Mouse (Mus musculus) CH12.LX (cell line): ENCODE measurements around the gene 1700037H04Rik. TPM values are rescaled to one million over a fixed set of nuclear protein-coding genes. Genes with fewer than 3 reads are reported as not detected.

ENCODE experiments used
- DNase-seq: peaks from one replicate; pipeline ENCODE4 v3.0.0-alpha.2; 2013; ENCODE audit errors: extremely low read depth
- H3K27ac ChIP-seq: 2 replicates; pipeline ENCODE4 v1.5.1; 2012; ENCODE audit warnings: low read depth, mild to moderate bottlenecking, control low read depth, moderate library complexity; ENCODE audit not compliant: insufficient read depth
- H3K27me3 ChIP-seq: replicated peaks from 2 replicates; pipeline ENCODE3; 2012; ENCODE audit warnings: inconsistent platforms
- H3K36me3 ChIP-seq, 2 experiments: replicated peaks in 1 of 2; 2 replicates each; pipeline versions ENCODE3 to v1.6.1; 2012; ENCODE audit warnings: inconsistent platforms in 1 of 2, low read length in 1 of 2, mild to moderate bottlenecking in 1 of 2, mixed read lengths in 1 of 2, moderate library complexity in 1 of 2; ENCODE audit not compliant: control insufficient read depth in 1 of 2, insufficient read depth in 1 of 2
- H3K4me1 ChIP-seq, 2 experiments: 2 replicates each; pipeline ENCODE4 v1.6.1; 2012; ENCODE audit warnings: inconsistent platforms in 1 of 2, moderate library complexity in 1 of 2; ENCODE audit not compliant: insufficient read depth in 2 of 2, control insufficient read depth in 1 of 2
- H3K4me2 ChIP-seq: 2 replicates; pipeline ENCODE4 v1.6.1; 2012; ENCODE audit warnings: low read depth, mild to moderate bottlenecking, control low read depth; ENCODE audit not compliant: poor library complexity, insufficient read depth, severe bottlenecking
- H3K4me3 ChIP-seq, 3 experiments: fragments of 150-350 bp in 1 of 3; sonication (generic) in 1 of 3; replicated peaks in 1 of 3; 2 replicates each; pipeline versions ENCODE3 to v1.5.1; 2011 to 2012; ENCODE audit warnings: low read depth in 2 of 3, low read length in 2 of 3, mild to moderate bottlenecking in 2 of 3, moderate library complexity in 2 of 3, control low read depth in 1 of 3, improper control_type of control experiment in 1 of 3, inconsistent platforms in 1 of 3, mixed read lengths in 1 of 3; ENCODE audit not compliant: poor library complexity in 1 of 3
- H3K79me2 ChIP-seq: replicated peaks from 2 replicates; pipeline ENCODE4 v1.6.1; 2012; ENCODE audit warnings: mild to moderate bottlenecking, moderate library complexity; ENCODE audit not compliant: control insufficient read depth, poor library complexity, insufficient read depth, severe bottlenecking; ENCODE audit errors: extremely low read depth
- H3K9ac ChIP-seq: 2 replicates; pipeline ENCODE4 v1.6.1; 2012; ENCODE audit warnings: low read depth, mild to moderate bottlenecking, control low read depth, moderate library complexity; ENCODE audit not compliant: insufficient read depth
- H3K9me3 ChIP-seq: replicated peaks from 2 replicates; pipeline ENCODE3; 2012; ENCODE audit warnings: low read length, inconsistent platforms, mixed read lengths
- BHLHE40 ChIP-seq: IDR thresholded peaks from 2 replicates; pipeline ENCODE4 v1.6.1; 2011; ENCODE audit warnings: mild to moderate bottlenecking, low read depth, low read length, improper control_type of control experiment
- CHD2 ChIP-seq: IDR thresholded peaks from 2 replicates; pipeline ENCODE4 v1.6.1; 2011; ENCODE audit warnings: low read length, improper control_type of control experiment
- CTCF ChIP-seq, 2 experiments: IDR thresholded peaks in 1 of 2; conservative IDR thresholded peaks in 1 of 2; 2 replicates each; pipeline ENCODE4 v1.5.1; 2011 to 2012; ENCODE audit warnings: low read depth in 2 of 2, low read length in 2 of 2, improper control_type of control experiment in 1 of 2, inconsistent platforms in 1 of 2, mild to moderate bottlenecking in 1 of 2, moderate library complexity in 1 of 2
- ELF1 ChIP-seq: IDR thresholded peaks from 2 replicates; pipeline ENCODE4 v1.6.1; 2014; ENCODE audit warnings: low read depth, mild to moderate bottlenecking, inconsistent platforms, low read length, improper control_type of control experiment
- JUN ChIP-seq: IDR thresholded peaks from 2 replicates; pipeline ENCODE4 v1.6.1; 2011; ENCODE audit warnings: low read depth, mild to moderate bottlenecking, low read length, improper control_type of control experiment, moderate library complexity; ENCODE audit not compliant: insufficient read depth
- JUND ChIP-seq: conservative IDR thresholded peaks from 2 replicates; pipeline ENCODE4 v1.6.1; 2011; ENCODE audit warnings: low read depth, low read length, improper control_type of control experiment
- KAT2A ChIP-seq: IDR thresholded peaks from 2 replicates; pipeline ENCODE4 v1.6.1; 2012; ENCODE audit warnings: low read length, improper control_type of control experiment, inconsistent platforms; ENCODE audit not compliant: insufficient replicate concordance
- MAFK ChIP-seq: IDR thresholded peaks from 2 replicates; pipeline ENCODE4 v1.6.1; 2011; ENCODE audit warnings: low read length, improper control_type of control experiment; ENCODE audit not compliant: insufficient replicate concordance
- MEF2A ChIP-seq: IDR thresholded peaks from 2 replicates; pipeline ENCODE4 v1.6.1; 2014; ENCODE audit warnings: low read depth, mild to moderate bottlenecking, inconsistent platforms, low read length, improper control_type of control experiment, borderline replicate concordance
- MYC ChIP-seq: IDR thresholded peaks from 2 replicates; pipeline ENCODE4 v1.6.1; 2011; ENCODE audit warnings: low read depth, mild to moderate bottlenecking, improper control_type of control experiment, low read length
- NRF1 ChIP-seq: IDR thresholded peaks from 2 replicates; pipeline ENCODE4 v1.6.1; 2014; ENCODE audit warnings: low read depth, mild to moderate bottlenecking, inconsistent platforms, low read length, improper control_type of control experiment, moderate library complexity
- PAX5 ChIP-seq: IDR thresholded peaks from 2 replicates; pipeline ENCODE4 v1.6.1; 2012; ENCODE audit warnings: low read length, inconsistent platforms, mixed read lengths
- POLR2A ChIP-seq: IDR thresholded peaks from 2 replicates; pipeline ENCODE4 v1.6.1; 2011; ENCODE audit warnings: low read depth, mild to moderate bottlenecking, improper control_type of control experiment, low read length
- POLR2AphosphoS2 ChIP-seq: IDR thresholded peaks from 2 replicates; pipeline ENCODE4 v1.6.1; 2011; ENCODE audit warnings: low read depth, low read length, improper control_type of control experiment
- RCOR1 ChIP-seq: conservative IDR thresholded peaks from 2 replicates; pipeline ENCODE4 v1.6.1; 2012; ENCODE audit warnings: low read depth, mild to moderate bottlenecking, inconsistent platforms, low read length, improper control_type of control experiment
- SMC3 ChIP-seq: IDR thresholded peaks from 2 replicates; pipeline ENCODE4 v1.6.1; 2011; ENCODE audit warnings: low read depth, low read length, improper control_type of control experiment
- TCF12 ChIP-seq: IDR thresholded peaks from 2 replicates; pipeline ENCODE4 v1.6.1; 2014; ENCODE audit warnings: low read depth, mild to moderate bottlenecking, inconsistent platforms, low read length, improper control_type of control experiment
- ZKSCAN1 ChIP-seq: IDR thresholded peaks from 2 replicates; pipeline ENCODE4 v1.6.1; 2012; ENCODE audit warnings: low read depth, inconsistent platforms, low read length, improper control_type of control experiment, borderline replicate concordance
- ZNF384 ChIP-seq: IDR thresholded peaks from 2 replicates; pipeline ENCODE4 v1.6.1; 2012; ENCODE audit warnings: low read depth, low read length, improper control_type of control experiment, inconsistent platforms
- dilution Hi-C: fragments of 300-500 bp; cut with MboI; formaldehyde crosslinking; loops from 2 replicates; pipeline ENCODE4 v1.14.3; 2020; ENCODE audit warnings: low sequenced_read_pairs; ENCODE audit not compliant: extremely low pct_unique_long_range_greater_than_20kb, extremely low pct_ligation_motif_present
- in situ Hi-C: fragments of 300-500 bp; cut with MboI; formaldehyde crosslinking; loops from 3 replicates; pipeline ENCODE4 v1.14.3; 2019; ENCODE audit warnings: low sequenced_read_pairs, low pct_ligation_motif_present, low pct_unique_long_range_greater_than_20kb, mixed read lengths
- polyA plus RNA-seq: library from polyadenylated mRNA; unstranded; fragments of >175 nt; gene quantifications from 2 replicates; pipeline ENCODE4 v1.2.1, GENCODE M21; 2012; ENCODE audit warnings: low read depth; ENCODE audit not compliant: insufficient read length
- total RNA-seq, 2 experiments: library from RNA; depleted of rRNA; stranded (reverse); fragments of 300-350 nt in 1 of 2; fragments of >200 nt in 1 of 2; gene quantifications; 2 replicates each; pipeline ENCODE4 v1.2.3; 2012 to 2014

1700037H04Rik gene
- total and polyA plus RNA-seq, 3 experiments, result 16.0 to 40.0 (median 36.5) TPM

GRCm38 (mm10) chr2:131172322-131172721 is 12.4 kb upstream of the 1700037H04Rik start:
- H3K27me3 ChIP-seq, result no peaks in the 10 kb centered on the region
- TF ChIP-seq MAFK (no peak), CHD2 (no peak), CTCF (conservative IDR thresholded peaks at IDR 0.05 in 1 of 2, IDR thresholded peaks at IDR 0.05 in 1 of 2; ENCODE audit: low read depth in 2 of 2, low read length in 2 of 2) (no peak)
- TF ChIP-seq, all 38 proteins: peak for 0

DNA sequence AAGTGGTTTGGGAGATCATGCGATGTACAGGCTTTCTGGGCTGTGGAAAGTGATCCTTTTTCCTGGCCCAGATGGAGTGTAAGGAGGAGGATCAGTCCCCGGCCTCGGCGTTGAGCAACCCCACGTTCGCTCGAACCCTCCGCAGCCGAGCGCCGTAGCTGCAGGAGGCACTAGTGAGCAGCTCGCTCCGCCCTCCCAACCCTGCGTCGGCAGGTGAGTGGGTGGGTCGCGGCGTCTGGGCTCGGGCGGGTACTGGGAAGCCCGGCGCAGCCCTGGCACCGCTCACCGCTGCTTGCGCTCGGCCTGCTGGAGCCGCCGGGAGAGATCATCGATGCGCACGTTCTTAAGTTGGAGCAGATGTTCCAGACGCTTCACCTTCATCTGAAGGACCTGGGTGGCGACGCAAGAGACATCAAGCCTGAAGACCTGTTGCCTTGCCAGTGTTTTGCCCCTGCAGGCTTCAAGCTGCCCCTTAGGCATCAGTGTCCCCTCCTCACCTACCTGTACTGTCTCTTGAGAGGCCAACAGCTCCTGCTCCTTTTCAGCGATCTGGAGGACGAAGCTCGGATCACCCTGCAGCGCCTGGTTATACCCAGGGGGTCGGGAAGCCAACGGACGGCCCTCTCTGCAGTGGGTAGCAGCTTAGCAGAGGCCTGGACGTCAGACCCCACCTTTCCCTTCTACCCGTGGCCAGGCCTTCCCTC is 11.7 kb upstream of the 1700037H04Rik start:
- no peak for TF ChIP-seq RCOR1
- TF ChIP-seq MYC, result no peak
- no peak for TF ChIP-seq MAFK
- no peak for TF ChIP-seq KAT2A
- no peak for TF ChIP-seq SMC3
- no peak for TF ChIP-seq TCF12
- no peak for TF ChIP-seq ZKSCAN1
- no peak for TF ChIP-seq POLR2AphosphoS2
- no peak for TF ChIP-seq MEF2A
- no peak for TF ChIP-seq ELF1
- no peak for TF ChIP-seq POLR2A
- TF ChIP-seq NRF1, result no peak
- no peak for TF ChIP-seq PAX5
- TF ChIP-seq ZNF384, result no peak
- TF ChIP-seq JUND, result no peak
- TF ChIP-seq BHLHE40, result no peak
- no peak for TF ChIP-seq JUN
- Histone ChIP-seq H3K4me2 (no peak overlapping the region), H3K36me3 (peaks cover 0 to 5% of the 10 kb centered on the region in 2 experiments), H3K79me2 (no peaks in the 10 kb centered on the region), H3K9me3 (peaks cover 3% of the 10 kb centered on the region), H3K4me3 (no peak overlapping the region), H3K27ac (no peak overlapping the region), H3K4me1 (peaks cover 2 to 6% of the 10 kb centered on the region in 2 experiments; a peak in 1 of 4 replicates), H3K27me3 (no peaks in the 10 kb centered on the region), H3K9ac (no peak overlapping the region)
- in situ Hi-C loops, result no loop called here
- no peak for DNase-seq
- dilution Hi-C loops, result no loop called here

More at GRCm38 (mm10) chr2:131172322-131172721, 12.4 kb upstream of the 1700037H04Rik start:
- H3K9ac ChIP-seq, result no peak overlapping the region
- H3K4me2 ChIP-seq, result no peak overlapping the region
- no peaks in the 10 kb centered on the region for H3K79me2 ChIP-seq
- H3K4me1 ChIP-seq, result peaks cover 2 to 6% of the 10 kb centered on the region in 2 experiments; a peak in 1 of 4 replicates
- peaks cover 0 to 10% of the 10 kb centered on the region in 2 experiments for H3K36me3 ChIP-seq
- H3K9me3 ChIP-seq, result peaks cover under 1% of the 10 kb centered on the region
- in situ Hi-C loops, result no loop called here
- no peak overlapping the region for H3K4me3 ChIP-seq
- no peak for DNase-seq
- dilution Hi-C loops, result no loop called here
- H3K27ac ChIP-seq, result no peak overlapping the region
